Mouse (Mus musculus): ENCODE results near the gene Asb4. TPM values are rescaled to one million over a fixed set of nuclear protein-coding genes. Genes with fewer than 3 reads are reported as not detected.

Asb4 gene
- total and polyA plus RNA-seq, 3 experiments = 0.04 to 0.11 (median 0.07) TPM

DNA sequence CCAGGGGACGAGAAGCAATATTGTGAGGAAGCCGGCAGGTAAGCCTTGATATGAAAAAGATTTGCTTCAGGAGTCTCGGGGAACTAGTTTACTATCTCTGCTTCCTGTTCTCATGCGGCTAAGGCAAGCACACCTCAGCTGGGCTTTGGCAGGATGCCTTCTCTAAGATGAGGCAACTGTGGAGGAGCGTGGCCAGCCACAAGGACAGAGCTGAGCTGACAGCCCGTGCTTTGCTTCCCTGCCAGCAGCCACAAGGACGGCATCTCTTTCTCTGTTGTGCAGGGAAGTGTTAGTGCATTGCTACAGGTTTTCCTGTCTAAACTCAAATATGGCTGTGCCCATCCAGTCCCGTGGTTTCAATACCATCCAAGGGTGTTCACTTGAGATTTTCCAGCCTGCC is 30.1 kb downstream of the Asb4 start:
- Histone ChIP-seq H3K79me2 (replicated peaks; ENCODE audit: control insufficient read depth, extremely low read depth, insufficient read depth, poor library complexity, severe bottlenecking) (no peaks in the 10 kb centered on the region), H3K9me3 (replicated peaks; ENCODE audit: low read length) (no peaks in the 10 kb centered on the region), H3K4me1 (ENCODE audit: control insufficient read depth in 1 of 2, insufficient read depth in 2 of 2) (no peaks in the 10 kb centered on the region), H3K27me3 (replicated peaks) (no peaks in the 10 kb centered on the region), H3K9ac (ENCODE audit: insufficient read depth, low read depth) (no peak overlapping the region), H3K36me3 (replicated peaks in 1 of 2; ENCODE audit: control insufficient read depth in 1 of 2, insufficient read depth in 1 of 2, low read length in 1 of 2) (no peaks in the 10 kb centered on the region), H3K4me2 (ENCODE audit: insufficient read depth, low read depth, poor library complexity, severe bottlenecking) (no peak overlapping the region), H3K4me3 (replicated peaks in 1 of 3; ENCODE audit: low read depth in 2 of 3, low read length in 2 of 3, poor library complexity in 1 of 3) (no peak overlapping the region), H3K27ac (ENCODE audit: insufficient read depth, low read depth) (no peak overlapping the region)
- dilution Hi-C loops (cut with MboI; ENCODE audit: extremely low pct_ligation_motif_present, extremely low pct_unique_long_range_greater_than_20kb, low sequenced_read_pairs) (no loop called here), in situ Hi-C loops (cut with MboI; ENCODE audit: low pct_ligation_motif_present, low pct_unique_long_range_greater_than_20kb, low sequenced_read_pairs) (loop anchor here (10.0 kb wide), 1 partner anchor 172 kb away; no protein-coding TSS in a partner anchor)
- no peak for DNase-seq (ENCODE audit: extremely low read depth)
- TF ChIP-seq MEF2A (IDR thresholded peaks at IDR 0.05; ENCODE audit: borderline replicate concordance, low read depth, low read length) (no peak), EP300 (IDR thresholded peaks at IDR 0.05; ENCODE audit: low read length) (no peak), MXI1 (IDR thresholded peaks at IDR 0.05; ENCODE audit: low read depth, low read length) (no peak), ZC3H11A (IDR thresholded peaks at IDR 0.05; ENCODE audit: low read depth, low read length) (no peak), BHLHE40 (IDR thresholded peaks at IDR 0.05; ENCODE audit: low read depth, low read length) (no peak), POLR2AphosphoS2 (IDR thresholded peaks at IDR 0.05; ENCODE audit: low read depth, low read length) (no peak), UBTF (IDR thresholded peaks at IDR 0.05; ENCODE audit: low read depth, low read length) (no peak), E2F4 (IDR thresholded peaks at IDR 0.05; ENCODE audit: insufficient replicate concordance, low read depth, low read length) (no peak), ELF1 (IDR thresholded peaks at IDR 0.05; ENCODE audit: low read depth, low read length) (no peak), MAFK (IDR thresholded peaks at IDR 0.05; ENCODE audit: insufficient replicate concordance, low read length) (no peak), USF2 (conservative IDR thresholded peaks at IDR 0.05; ENCODE audit: low read depth, low read length) (no peak), CHD1 (IDR thresholded peaks at IDR 0.05; ENCODE audit: low read depth, low read length) (no peak), MAX (IDR thresholded peaks at IDR 0.05; ENCODE audit: low read length) (no peak), RAD21 (IDR thresholded peaks at IDR 0.05; ENCODE audit: low read depth, low read length) (no peak), GABPA (IDR thresholded peaks at IDR 0.05; ENCODE audit: insufficient replicate concordance, low read depth, low read length) (no peak), ZKSCAN1 (IDR thresholded peaks at IDR 0.05; ENCODE audit: borderline replicate concordance, low read depth, low read length) (no peak), JUND (conservative IDR thresholded peaks at IDR 0.05; ENCODE audit: low read depth, low read length) (no peak)

GRCm38 (mm10) chr6:5421442-5421841 is 38.3 kb downstream of the Asb4 start:
- Histone ChIP-seq H3K9me3 (replicated peaks; ENCODE audit: low read length) (no peaks in the 10 kb centered on the region), H3K27ac (ENCODE audit: insufficient read depth, low read depth) (no peak overlapping the region), H3K9ac (ENCODE audit: insufficient read depth, low read depth) (no peak overlapping the region), H3K36me3 (replicated peaks in 1 of 2; ENCODE audit: control insufficient read depth in 1 of 2, insufficient read depth in 1 of 2, low read length in 1 of 2) (no peaks in the 10 kb centered on the region), H3K79me2 (replicated peaks; ENCODE audit: control insufficient read depth, extremely low read depth, insufficient read depth, poor library complexity, severe bottlenecking) (no peaks in the 10 kb centered on the region), H3K4me1 (ENCODE audit: control insufficient read depth in 1 of 2, insufficient read depth in 2 of 2) (peaks cover 4 to 5% of the 10 kb centered on the region in 2 experiments; a peak in 3 of 4 replicates), H3K27me3 (replicated peaks) (no peaks in the 10 kb centered on the region), H3K4me2 (ENCODE audit: insufficient read depth, low read depth, poor library complexity, severe bottlenecking) (no peak overlapping the region), H3K4me3 (replicated peaks in 1 of 3; ENCODE audit: low read depth in 2 of 3, low read length in 2 of 3, poor library complexity in 1 of 3) (no peak overlapping the region)
- no peak for TF ChIP-seq CHD2 (IDR thresholded peaks at IDR 0.05; ENCODE audit: low read length)
- no peak for TF ChIP-seq ZNF384 (IDR thresholded peaks at IDR 0.05; ENCODE audit: low read depth, low read length)
- no peak for TF ChIP-seq MAFK (IDR thresholded peaks at IDR 0.05; ENCODE audit: insufficient replicate concordance, low read length)
- TF ChIP-seq GABPA (IDR thresholded peaks at IDR 0.05; ENCODE audit: insufficient replicate concordance, low read depth, low read length) = no peak
- TF ChIP-seq TBP (conservative IDR thresholded peaks at IDR 0.05; ENCODE audit: low read depth, low read length) = no peak
- no peak for TF ChIP-seq JUN (IDR thresholded peaks at IDR 0.05; ENCODE audit: insufficient read depth, low read depth, low read length)
- no peak for TF ChIP-seq MXI1 (IDR thresholded peaks at IDR 0.05; ENCODE audit: low read depth, low read length)
- TF ChIP-seq IRF4 (IDR thresholded peaks at IDR 0.05; ENCODE audit: low read depth, low read length) = no peak
- TF ChIP-seq JUND (conservative IDR thresholded peaks at IDR 0.05; ENCODE audit: low read depth, low read length) = no peak
- no peak for TF ChIP-seq PAX5 (IDR thresholded peaks at IDR 0.05; ENCODE audit: low read length)
- TF ChIP-seq TCF12 (IDR thresholded peaks at IDR 0.05; ENCODE audit: low read depth, low read length) = no peak
- TF ChIP-seq MAX (IDR thresholded peaks at IDR 0.05; ENCODE audit: low read length) = no peak
- no peak for TF ChIP-seq MAZ (IDR thresholded peaks at IDR 0.05; ENCODE audit: low read depth, low read length)
- TF ChIP-seq CTCF (conservative IDR thresholded peaks at IDR 0.05 in 1 of 2, IDR thresholded peaks at IDR 0.05 in 1 of 2; ENCODE audit: low read depth in 2 of 2, low read length in 2 of 2) = no peak
- TF ChIP-seq RCOR1 (conservative IDR thresholded peaks at IDR 0.05; ENCODE audit: low read depth, low read length) = no peak
- no peak for TF ChIP-seq ETS1 (conservative IDR thresholded peaks at IDR 0.05; ENCODE audit: low read depth, low read length)
- no peak for TF ChIP-seq EP300 (IDR thresholded peaks at IDR 0.05; ENCODE audit: low read length)
- in situ Hi-C loops (cut with MboI; ENCODE audit: low pct_ligation_motif_present, low pct_unique_long_range_greater_than_20kb, low sequenced_read_pairs) (no loop called here), dilution Hi-C loops (cut with MboI; ENCODE audit: extremely low pct_ligation_motif_present, extremely low pct_unique_long_range_greater_than_20kb, low sequenced_read_pairs) (no loop called here)
- DNase-seq (ENCODE audit: extremely low read depth) = no peak

All from CH12.LX (cell line).